Comparison of ENCODE assay signal across 8 mouse cellular contexts in genomic region chr4:88031211-88032150, GRCm38 (mm10). TPM values are rescaled to one million over a fixed set of nuclear protein-coding genes. Genes with fewer than 3 reads are reported as not detected.
DNase-seq lines count a peak whose midpoint lies in the region; ATAC-seq and TF ChIP-seq lines count a peak whose summit lies in the region.

No protein-coding gene starts in this region.

- ATAC-seq in forebrain, embryonic 15.5 days (replicated peaks): no peak
- ATAC-seq in hindbrain, embryonic 13.5 days (ENCODE audit: low FRiP score): no peak

- H3K9ac ChIP-seq in MEL (ENCODE audit: control insufficient read depth, low read depth, low read length, poor library complexity, severe bottlenecking): peak overlapping the region; percentile 87
- peak overlapping the region; percentile 78 for H3K9ac ChIP-seq in forebrain, embryonic 15.5 days (replicated peaks)
- H3K9ac ChIP-seq in hindbrain, embryonic 13.5 days: peak overlapping the region; percentile 96

- no peak for TF ChIP-seq EP300 in MEL (IDR thresholded peaks at IDR 0.05; ENCODE audit: low read depth in 1 of 2, low read length in 2 of 2)

- peak overlapping the region; percentile 80 for H3K4me2 ChIP-seq in forebrain, embryonic 15.5 days (replicated peaks)
- peak overlapping the region; percentile 62 for H3K4me2 ChIP-seq in hindbrain, embryonic 13.5 days

- TF ChIP-seq CTCF in MEL (IDR thresholded peaks at IDR 0.05 in 2 of 3, conservative IDR thresholded peaks at IDR 0.05 in 1 of 3; ENCODE audit: control insufficient read depth in 1 of 3, insufficient read depth in 1 of 3, low read depth in 2 of 3, low read length in 3 of 3, poor library complexity in 1 of 3, severe bottlenecking in 1 of 3): no peak

- H3K4me1 ChIP-seq in MEL (ENCODE audit: control insufficient read depth in 1 of 2, insufficient read depth in 2 of 2, low read length in 2 of 2): peaks cover 0 to 3% of the 10 kb centered on the region in 2 experiments; a peak in 2 of 4 replicates
- H3K4me1 ChIP-seq in forebrain, embryonic 15.5 days: peaks cover 60% of the 10 kb centered on the region
- H3K4me1 ChIP-seq in hindbrain, embryonic 13.5 days (replicated peaks): peaks cover 50% of the 10 kb centered on the region

- H3K79me2 ChIP-seq in MEL (ENCODE audit: control insufficient read depth, insufficient read depth, low read length, poor library complexity): peaks cover 8% of the 10 kb centered on the region
- no peaks in the 10 kb centered on the region for H3K79me2 ChIP-seq in macrophage (ENCODE audit: inconsistent target)

- no peak for TF ChIP-seq RAD21 in MEL (IDR thresholded peaks at IDR 0.05; ENCODE audit: low read depth, low read length)

- peak; percentile 46 for DNase-seq in MEL (ENCODE audit: low read depth, low spot score)
- peak; percentile 55 for DNase-seq in cerebellum, adult 11 months
- DNase-seq in left cerebral cortex, adult 8-10 months (ENCODE audit: low spot score in 2 of 2): peak; percentile 25 to 31
- DNase-seq in right cerebral cortex, postnatal 14 days: peak; percentile 32
- peak; percentile 19 for DNase-seq in urinary bladder, postnatal 25 days (ENCODE audit: low spot score)

- no peaks in the 10 kb centered on the region for H3K9me3 ChIP-seq in MEL (replicated peaks; ENCODE audit: insufficient read depth, low read length)
- no peaks in the 10 kb centered on the region for H3K9me3 ChIP-seq in forebrain, embryonic 15.5 days
- H3K9me3 ChIP-seq in hindbrain, embryonic 13.5 days: no peaks in the 10 kb centered on the region

- no peaks in the 10 kb centered on the region for H3K27me3 ChIP-seq in MEL (ENCODE audit: control insufficient read depth in 1 of 2, insufficient read depth in 2 of 2, low read length in 2 of 2)
- no peaks in the 10 kb centered on the region for H3K27me3 ChIP-seq in forebrain, embryonic 15.5 days
- peaks cover 12% of the 10 kb centered on the region for H3K27me3 ChIP-seq in hindbrain, embryonic 13.5 days

- H3K27ac ChIP-seq in MEL (ENCODE audit: control insufficient read depth, low read depth, low read length): peak overlapping the region; percentile 6; the same call in 1 of the 2 replicates
- peak overlapping the region; percentile 98 for H3K27ac ChIP-seq in forebrain, embryonic 15.5 days (replicated peaks)
- peak overlapping the region; percentile 98 for H3K27ac ChIP-seq in hindbrain, embryonic 13.5 days
- H3K27ac ChIP-seq in macrophage: no peak overlapping the region

- under 1% methylated on average over 84 of the region's 84 CpGs for WGBS in forebrain, embryonic 15.5 days
- WGBS in hindbrain, embryonic 13.5 days: under 1% methylated on average over 84 of the region's 84 CpGs
- WGBS in macrophage (ENCODE audit: missing documents): 7% methylated on average over 83 of the region's 84 CpGs

- H3K36me3 ChIP-seq in MEL (ENCODE audit: control insufficient read depth in 1 of 2, insufficient read depth in 2 of 2, low read length in 2 of 2): no peaks in the 10 kb centered on the region; a peak in 1 of 4 replicates
- peaks cover 3% of the 10 kb centered on the region for H3K36me3 ChIP-seq in forebrain, embryonic 15.5 days
- peaks cover 5% of the 10 kb centered on the region for H3K36me3 ChIP-seq in hindbrain, embryonic 13.5 days
- H3K36me3 ChIP-seq in macrophage (ENCODE audit: inconsistent target): no peaks in the 10 kb centered on the region

- H3K4me3 ChIP-seq in MEL (ENCODE audit: control insufficient read depth in 1 of 2, insufficient read depth in 1 of 2, low read depth in 2 of 2, low read length in 2 of 2): peak overlapping the region; percentile 93 to 98
- H3K4me3 ChIP-seq in forebrain, embryonic 15.5 days: peak overlapping the region; percentile 73
- peak overlapping the region; percentile 84 for H3K4me3 ChIP-seq in hindbrain, embryonic 13.5 days
- peak overlapping the region; percentile 52 for H3K4me3 ChIP-seq in macrophage (ENCODE audit: inconsistent target)

- no peak for TF ChIP-seq POLR2A in MEL (IDR thresholded peaks at IDR 0.05; ENCODE audit: control insufficient read depth in 1 of 2, insufficient read depth in 1 of 2, low read depth in 1 of 2, low read length in 2 of 2, poor library complexity in 1 of 2)

TF ChIP-seq in MEL, 35 proteins besides CTCF, POLR2A, EP300 and RAD21:
- TF ChIP-seq POLR2AphosphoS2 (IDR thresholded peaks at IDR 0.05; ENCODE audit: low read length) (no peak), ZKSCAN1 (IDR thresholded peaks at IDR 0.05; ENCODE audit: low read depth, low read length) (no peak), ELF1 (IDR thresholded peaks at IDR 0.05; ENCODE audit: low read depth, low read length) (no peak), ETS1 (IDR thresholded peaks at IDR 0.05; ENCODE audit: low read depth, low read length) (no peak), SMC3 (IDR thresholded peaks at IDR 0.05; ENCODE audit: low read depth, low read length) (0 out of 2 replicates have a peak, but pooled peaks have one; percentile 1), E2F4 (IDR thresholded peaks at IDR 0.05; ENCODE audit: borderline replicate concordance, low read depth, low read length) (no peak), USF1 (IDR thresholded peaks at IDR 0.05; ENCODE audit: low read depth, low read length) (no peak), KAT2A (conservative IDR thresholded peaks at IDR 0.05; ENCODE audit: low read depth, low read length) (no peak), GATA1 (IDR thresholded peaks at IDR 0.05; ENCODE audit: low read depth, low read length) (no peak), MXI1 (IDR thresholded peaks at IDR 0.05; ENCODE audit: low read depth, low read length) (peak; percentile 21), NRF1 (IDR thresholded peaks at IDR 0.05; ENCODE audit: insufficient read depth, low read depth, low read length, poor library complexity, severe bottlenecking) (peak; percentile 45; the same call in 1 of the 2 replicates), CHD1 (IDR thresholded peaks at IDR 0.05; ENCODE audit: low read depth, low read length) (no peak)
TF ChIP-seq in MEL: peak in this region for 3.

RNA-seq across cellular contexts. Expression of gene Mllt3, which starts 1.7 kb away (rescaled TPM):
- 15.4 and 26.6 TPM in 2 replicates for total RNA-seq in MEL (2012; rRNA removed)
- 10 to 100 TPM in 1 of 2 experiments, not detected in 1; 75.3 TPM for polyA plus RNA-seq in MEL (2012; ENCODE audit: insufficient read depth in 1 of 2, insufficient read length in 2 of 2, low read depth in 1 of 2, low replicate concordance in 2 of 2, missing spikeins in 1 of 2)
- polyA plus RNA-seq in forebrain, embryonic 15.5 days (2015; fragmentation: Nextera tagmentation; extraction: Ambion mirVana): 151 and 163 TPM in 2 replicates
- 108 and 110 TPM in 2 replicates for polyA plus RNA-seq in hindbrain, embryonic 13.5 days (2015; fragmentation: Nextera tagmentation; extraction: Ambion mirVana)
- 10 to 100 TPM; 35.3 to 39.1 (median 37.0) TPM for total RNA-seq in left cerebral cortex, adult 8-10 months (2022)
- 10 to 100 TPM in 23 of 26 experiments, 1 to 10 TPM in 3; 6.4 to 40.3 (median 32.3) TPM for total RNA-seq in macrophage (2018; cell fraction: chromatin; rRNA removed)
- 10 to 100 TPM in 15 of 26 experiments, 1 to 10 TPM in 11; 6.6 to 17.9 (median 10.6) TPM for total RNA-seq in macrophage (2018; cell fraction: cytosol; rRNA removed)
- 10 to 100 TPM in 22 of 26 experiments, 1 to 10 TPM in 4; 7.0 to 32.1 (median 21.3) TPM for total RNA-seq in macrophage (2018; cell fraction: nucleus; rRNA removed)
- 3.4 to 11.2 TPM (median 8.0 TPM) in 3 replicates for polyA plus RNA-seq in macrophage (2018)
